Mouse (Mus musculus) gastrocnemius, adult 8-10 months (tissue): ENCODE results near the gene Mpg. TPM values are rescaled to one million over a fixed set of nuclear protein-coding genes. Genes with fewer than 3 reads are reported as not detected.

Experiments
- DNase-seq, 2 experiments: peaks; one replicate each; pipeline ENCODE4 v3.0.0; 2022; ENCODE audit warnings: low spot score in 2 of 2
- total RNA-seq, 4 experiments: library from RNA; stranded (reverse); gene quantifications; 2 replicates each; pipeline ENCODE4 v1.2.4; 2022

The Mpg gene
- total RNA-seq, 4 experiments from 2014 or later = 3.9 to 5.9 (median 4.8) TPM

- DNase-seq = no peak
Measured at GRCm38 (mm10) chr11:32230220-32230619, 3.9 kb downstream of the Mpg start.

- no peak for DNase-seq
Measured at GRCm38 (mm10) chr11:32231125-32231524, 4.8 kb downstream of the Mpg start.

GRCm38 (mm10) chr11:32232848-32233247 lies 6.5 kb downstream of the Mpg start:
- DNase-seq = no peak

- no peak for DNase-seq
Measured at GRCm38 (mm10) chr11:32233895-32234294, 7.6 kb downstream of the Mpg start.

GRCm38 (mm10) chr11:32234816-32235485 lies 8.6 kb downstream of the Mpg start:
- no peak for DNase-seq

- peak in 1 of 2 experiments; percentile 45 for DNase-seq
Measured at GRCm38 (mm10) chr11:32235646-32236045, 9.3 kb downstream of the Mpg start.

GRCm38 (mm10) chr11:32236132-32236531 lies 9.8 kb downstream of the Mpg start:
- DNase-seq = no peak

GRCm38 (mm10) chr11:32236712-32237410 lies 10.6 kb downstream of the Mpg start:
- peak; percentile 47 to 55 for DNase-seq

GRCm38 (mm10) chr11:32237411-32237795 lies 11.1 kb downstream of the Mpg start:
- no peak for DNase-seq

- peak; percentile 49 to 53 for DNase-seq
Measured at GRCm38 (mm10) chr11:32238093-32238860, 12.0 kb downstream of the Mpg start.

GRCm38 (mm10) chr11:32241391-32241790 lies 15.1 kb downstream of the Mpg start:
- DNase-seq = no peak

GRCm38 (mm10) chr11:32242209-32242608 lies 15.9 kb downstream of the Mpg start:
- no peak for DNase-seq

GRCm38 (mm10) chr11:32243205-32243955 lies 17.1 kb downstream of the Mpg start:
- DNase-seq = no peak

- no peak for DNase-seq
Measured at GRCm38 (mm10) chr11:32244064-32244463, 17.8 kb downstream of the Mpg start.

GRCm38 (mm10) chr11:32244617-32245016 lies 18.3 kb downstream of the Mpg start:
- no peak for DNase-seq

- DNase-seq = no peak
Measured at GRCm38 (mm10) chr11:32245614-32246013, 19.3 kb downstream of the Mpg start.

GRCm38 (mm10) chr11:32247068-32247467 lies 20.8 kb downstream of the Mpg start:
- DNase-seq = no peak

GRCm38 (mm10) chr11:32248350-32248749 lies 22.0 kb downstream of the Mpg start:
- DNase-seq = no peak

- no peak for DNase-seq
Measured at GRCm38 (mm10) chr11:32250880-32251763, 24.8 kb downstream of the Mpg start.

GRCm38 (mm10) chr11:32253121-32253520 lies 26.8 kb downstream of the Mpg start:
- DNase-seq = no peak
